Mouse (Mus musculus): ENCODE measurements around the gene A230072I06Rik.

The A230072I06Rik gene

GRCm38 (mm10) chr8:12278663-12279312 lies at the start of gene A230072I06Rik:
Gene A230072I06Rik, plus strand, starts transcription at chr8:12278819.
- no peak for TF ChIP-seq GATA4 (IDR thresholded peaks at IDR 0.05; ENCODE audit: insufficient replicate concordance, low read length)

GRCm38 (mm10) chr8:12234039-12234438 lies 44.6 kb upstream of the A230072I06Rik start:
- TF ChIP-seq GATA4 (IDR thresholded peaks at IDR 0.05; ENCODE audit: insufficient replicate concordance, low read length): no peak

- no peak for TF ChIP-seq GATA4 (IDR thresholded peaks at IDR 0.05; ENCODE audit: insufficient replicate concordance, low read length)
Observed at GRCm38 (mm10) chr8:12238775-12239174, 39.8 kb upstream of the A230072I06Rik start.

GRCm38 (mm10) chr8:12240143-12240542 lies 38.5 kb upstream of the A230072I06Rik start:
- TF ChIP-seq GATA4 (IDR thresholded peaks at IDR 0.05; ENCODE audit: insufficient replicate concordance, low read length): no peak

GRCm38 (mm10) chr8:12243746-12244145 lies 34.9 kb upstream of the A230072I06Rik start:
- no peak for TF ChIP-seq GATA4 (IDR thresholded peaks at IDR 0.05; ENCODE audit: insufficient replicate concordance, low read length)

GRCm38 (mm10) chr8:12259890-12260289 lies 18.7 kb upstream of the A230072I06Rik start:
- TF ChIP-seq GATA4 (IDR thresholded peaks at IDR 0.05; ENCODE audit: insufficient replicate concordance, low read length): no peak

GRCm38 (mm10) chr8:12260476-12261029 lies 18.1 kb upstream of the A230072I06Rik start:
- no peak for TF ChIP-seq GATA4 (IDR thresholded peaks at IDR 0.05; ENCODE audit: insufficient replicate concordance, low read length)

- TF ChIP-seq GATA4 (IDR thresholded peaks at IDR 0.05; ENCODE audit: insufficient replicate concordance, low read length): no peak
Observed at GRCm38 (mm10) chr8:12261556-12261955, 17.1 kb upstream of the A230072I06Rik start.

GRCm38 (mm10) chr8:12264996-12265395 lies 13.6 kb upstream of the A230072I06Rik start:
- TF ChIP-seq GATA4 (IDR thresholded peaks at IDR 0.05; ENCODE audit: insufficient replicate concordance, low read length): no peak

- TF ChIP-seq GATA4 (IDR thresholded peaks at IDR 0.05; ENCODE audit: insufficient replicate concordance, low read length): no peak
Observed at GRCm38 (mm10) chr8:12267863-12268262, 10.8 kb upstream of the A230072I06Rik start.

- no peak for TF ChIP-seq GATA4 (IDR thresholded peaks at IDR 0.05; ENCODE audit: insufficient replicate concordance, low read length)
Observed at GRCm38 (mm10) chr8:12268306-12268829, 10.3 kb upstream of the A230072I06Rik start.

- no peak for TF ChIP-seq GATA4 (IDR thresholded peaks at IDR 0.05; ENCODE audit: insufficient replicate concordance, low read length)
Observed at GRCm38 (mm10) chr8:12279482-12280192, 1.0 kb downstream of the A230072I06Rik start.

- TF ChIP-seq GATA4 (IDR thresholded peaks at IDR 0.05; ENCODE audit: insufficient replicate concordance, low read length): no peak
Observed at GRCm38 (mm10) chr8:12282128-12282527, 3.5 kb downstream of the A230072I06Rik start.

- no peak for TF ChIP-seq GATA4 (IDR thresholded peaks at IDR 0.05; ENCODE audit: insufficient replicate concordance, low read length)
Observed at GRCm38 (mm10) chr8:12290551-12290950, 11.9 kb downstream of the A230072I06Rik start.

GRCm38 (mm10) chr8:12298326-12298950 lies 19.8 kb downstream of the A230072I06Rik start:
- no peak for TF ChIP-seq GATA4 (IDR thresholded peaks at IDR 0.05; ENCODE audit: insufficient replicate concordance, low read length)
